In genomic region chr6:13872076-13872475, GRCm38 (mm10) we compare ENCODE assay signal across 8 mouse cellular contexts. TPM values are rescaled to one million over a fixed set of nuclear protein-coding genes. Genes with fewer than 3 reads are reported as not detected.
DNase-seq lines count a peak whose midpoint lies in the region; ATAC-seq and TF ChIP-seq lines count a peak whose summit lies in the region.

No protein-coding gene starts in this region.

- peak overlapping the region; percentile 81 for H3K9ac ChIP-seq in MEL (ENCODE audit: control insufficient read depth, low read depth, low read length, poor library complexity, severe bottlenecking)
- peak overlapping the region; percentile 81 for H3K9ac ChIP-seq in heart, embryonic 14.5 days (ENCODE audit: low read length)

- H3K79me2 ChIP-seq in MEL (ENCODE audit: control insufficient read depth, insufficient read depth, low read length, poor library complexity) (peaks cover 2% of the 10 kb centered on the region; the same call in 1 of the 2 replicates), macrophage (ENCODE audit: inconsistent target) (peaks cover 25% of the 10 kb centered on the region)

- no peak for TF ChIP-seq RAD21 in MEL (IDR thresholded peaks at IDR 0.05; ENCODE audit: low read depth, low read length)

- H3K4me2 ChIP-seq in heart, embryonic 14.5 days (ENCODE audit: low read length) = peak overlapping the region; percentile 66

- no peaks in the 10 kb centered on the region for H3K27me3 ChIP-seq in MEL (ENCODE audit: control insufficient read depth in 1 of 2, insufficient read depth in 2 of 2, low read length in 2 of 2)
- no peaks in the 10 kb centered on the region for H3K27me3 ChIP-seq in heart, embryonic 14.5 days (ENCODE audit: control insufficient read depth, insufficient read depth, low read length)
- no peaks in the 10 kb centered on the region for H3K27me3 ChIP-seq in thymus, adult 2 months (ENCODE audit: control insufficient read depth, insufficient read depth, low read length)

- no peak for TF ChIP-seq CTCF in MEL (IDR thresholded peaks at IDR 0.05 in 2 of 3, conservative IDR thresholded peaks at IDR 0.05 in 1 of 3; ENCODE audit: control insufficient read depth in 1 of 3, insufficient read depth in 1 of 3, low read depth in 2 of 3, low read length in 3 of 3, poor library complexity in 1 of 3, severe bottlenecking in 1 of 3)
- TF ChIP-seq CTCF in thymus, adult 2 months (IDR thresholded peaks at IDR 0.05; ENCODE audit: borderline replicate concordance, control insufficient read depth, extremely low read depth, insufficient read depth, low read length, poor library complexity) = no peak

- no peak overlapping the region for H3K27ac ChIP-seq in MEL (ENCODE audit: control insufficient read depth, low read depth, low read length)
- no peak overlapping the region for H3K27ac ChIP-seq in heart, embryonic 14.5 days (replicated peaks in 1 of 2; ENCODE audit: control insufficient read depth in 1 of 2, insufficient read depth in 1 of 2, low read depth in 2 of 2, low read length in 2 of 2)
- H3K27ac ChIP-seq in macrophage = peak overlapping the region; percentile 99
- H3K27ac ChIP-seq in thymus, adult 2 months (ENCODE audit: control insufficient read depth, insufficient read depth, low read length) = no peak overlapping the region

- peak; percentile 2 for DNase-seq in heart, adult 8-10 months (ENCODE audit: low spot score)
- DNase-seq in heart, postnatal 4 days = no peak
- DNase-seq in MEL (ENCODE audit: low read depth, low spot score) = peak; percentile 60
- DNase-seq in thymus, adult 2 months = no peak
- no peak for DNase-seq in right cerebral cortex, postnatal 36 days (ENCODE audit: low spot score in 2 of 2)

- peak overlapping the region; percentile 38 to 74 for H3K4me3 ChIP-seq in MEL (ENCODE audit: control insufficient read depth in 1 of 2, insufficient read depth in 1 of 2, low read depth in 2 of 2, low read length in 2 of 2)
- H3K4me3 ChIP-seq in heart, embryonic 14.5 days (ENCODE audit: control insufficient read depth in 1 of 2, insufficient read depth in 1 of 2, low read depth in 1 of 2, low read length in 2 of 2) = peak overlapping the region in 1 of 2 experiments; percentile 53; a peak in 2 of 4 replicates
- H3K4me3 ChIP-seq in macrophage (ENCODE audit: inconsistent target) = peak overlapping the region; percentile 75
- H3K4me3 ChIP-seq in thymus, adult 2 months (ENCODE audit: control insufficient read depth, insufficient read depth, low read length) = no peak overlapping the region

- H3K9me3 ChIP-seq in MEL (replicated peaks; ENCODE audit: insufficient read depth, low read length) = no peaks in the 10 kb centered on the region
- no peaks in the 10 kb centered on the region for H3K9me3 ChIP-seq in heart, embryonic 14.5 days (ENCODE audit: control insufficient read depth, low read length)

- WGBS in heart, embryonic 14.5 days = 67% methylated on average over 7 of the region's 7 CpGs
- 27% methylated on average over 7 of the region's 7 CpGs for WGBS in macrophage (ENCODE audit: missing documents)
- WGBS in thymus, adult 2 months = 49% methylated on average over 7 of the region's 7 CpGs

- peaks cover 0 to 6% of the 10 kb centered on the region in 2 experiments; a peak in 3 of 4 replicates for H3K4me1 ChIP-seq in MEL (ENCODE audit: control insufficient read depth in 1 of 2, insufficient read depth in 2 of 2, low read length in 2 of 2)
- peaks cover 4 to 10% of the 10 kb centered on the region in 2 experiments; a peak in 2 of 4 replicates for H3K4me1 ChIP-seq in heart, embryonic 14.5 days (ENCODE audit: control insufficient read depth in 2 of 2, insufficient read depth in 2 of 2, low read length in 2 of 2)
- peaks cover 5% of the 10 kb centered on the region for H3K4me1 ChIP-seq in thymus, adult 2 months (replicated peaks; ENCODE audit: control insufficient read depth, insufficient read depth, low read length)

- TF ChIP-seq EP300 in MEL (IDR thresholded peaks at IDR 0.05; ENCODE audit: low read depth in 1 of 2, low read length in 2 of 2) = 0 out of 4 replicates have a peak, but pooled peaks of 1 of the 2 experiments have one; percentile 7

- no peak for ATAC-seq in heart, embryonic 14.5 days (ENCODE audit: insufficient number of reproducible peaks, insufficient read depth, low FRiP score, low read depth)
- no peak for ATAC-seq in cerebellum, adult (ENCODE audit: insufficient number of reproducible peaks, low FRiP score, low TSS enrichment)

- TF ChIP-seq POLR2A in MEL (IDR thresholded peaks at IDR 0.05; ENCODE audit: control insufficient read depth in 1 of 2, insufficient read depth in 1 of 2, low read depth in 1 of 2, low read length in 2 of 2, poor library complexity in 1 of 2) = no peak
- TF ChIP-seq POLR2A in thymus, adult 2 months (IDR thresholded peaks at IDR 0.05; ENCODE audit: control insufficient read depth, extremely low read depth, insufficient read depth, low read length, poor library complexity) = no peak

- H3K36me3 ChIP-seq in MEL (ENCODE audit: control insufficient read depth in 1 of 2, insufficient read depth in 2 of 2, low read length in 2 of 2) (peaks cover 0 to 11% of the 10 kb centered on the region in 2 experiments; a peak in 2 of 4 replicates), macrophage (ENCODE audit: inconsistent target) (peaks cover 9% of the 10 kb centered on the region)
- H3K36me3 ChIP-seq in heart, embryonic 14.5 days (ENCODE audit: control insufficient read depth, insufficient read depth, low read length) = peaks cover 12% of the 10 kb centered on the region
- no peaks in the 10 kb centered on the region for H3K36me3 ChIP-seq in thymus, adult 2 months (ENCODE audit: control insufficient read depth, insufficient read depth, low read length)

TF ChIP-seq in MEL, 35 proteins besides CTCF, POLR2A, EP300 and RAD21:
- TF ChIP-seq SMC3 (IDR thresholded peaks at IDR 0.05; ENCODE audit: low read depth, low read length) (no peak), ETS1 (IDR thresholded peaks at IDR 0.05; ENCODE audit: low read depth, low read length) (no peak), MEF2A (IDR thresholded peaks at IDR 0.05; ENCODE audit: extremely low read depth, insufficient replicate concordance, low read depth, low read length, poor library complexity, severe bottlenecking) (no peak), TCF12 (IDR thresholded peaks at IDR 0.05; ENCODE audit: low read depth, low read length) (no peak), MXI1 (IDR thresholded peaks at IDR 0.05; ENCODE audit: low read depth, low read length) (no peak), MYC (IDR thresholded peaks at IDR 0.05; ENCODE audit: low read depth, low read length) (no peak), USF1 (IDR thresholded peaks at IDR 0.05; ENCODE audit: low read depth, low read length) (no peak), UBTF (IDR thresholded peaks at IDR 0.05; ENCODE audit: borderline replicate concordance, insufficient read depth, low read depth, low read length) (no peak), USF2 (IDR thresholded peaks at IDR 0.05; ENCODE audit: borderline replicate concordance in 1 of 2, insufficient read depth in 1 of 2, low read depth in 1 of 2, low read length in 2 of 2) (no peak), TBP (IDR thresholded peaks at IDR 0.05; ENCODE audit: low read depth, low read length) (no peak), GATA1 (IDR thresholded peaks at IDR 0.05; ENCODE audit: low read depth, low read length) (no peak), MAX (IDR thresholded peaks at IDR 0.05; ENCODE audit: low read length) (no peak), CHD2 (IDR thresholded peaks at IDR 0.05; ENCODE audit: low read length) (no peak), E2F4 (IDR thresholded peaks at IDR 0.05; ENCODE audit: borderline replicate concordance, low read depth, low read length) (no peak), NELFE (IDR thresholded peaks at IDR 0.05; ENCODE audit: low read depth, low read length) (no peak)

RNA-seq across cellular contexts. Expression of gene 2610001J05Rik, which starts 0.8 kb away (rescaled TPM):
- total RNA-seq in heart, adult 8-10 months (2022) = 10 to 100 TPM; 44.0 to 51.5 (median 47.5) TPM
- total RNA-seq in heart, postnatal 4 days (2021) = 10 to 100 TPM; 55.4 to 55.7 TPM
- 28.1 and 28.3 TPM in 2 replicates for total RNA-seq in MEL (2012; rRNA removed)
- polyA plus RNA-seq in MEL (2012; ENCODE audit: insufficient read depth in 1 of 2, insufficient read length in 2 of 2, low read depth in 1 of 2, low replicate concordance in 2 of 2, missing spikeins in 1 of 2) (10 to 100 TPM in 1 of 2 experiments, not detected in 1; 45.4 TPM), macrophage (2018) (63.4 to 125 TPM (median 90.9 TPM) in 3 replicates)
- 94.3 and 102 TPM in 2 replicates for polyA plus RNA-seq in heart, embryonic 14.5 days (2014; fragmentation: Nextera tagmentation; extraction: Ambion mirVana)
- total RNA-seq in macrophage (2018; cell fraction: chromatin; rRNA removed) = 10 to 100 TPM; 14.2 to 95.5 (median 37.2) TPM
- 10 to 100 TPM; 71.8 to 99.5 (median 83.0) TPM for total RNA-seq in macrophage (2018; cell fraction: cytosol; rRNA removed)
- total RNA-seq in macrophage (2018; cell fraction: nucleus; rRNA removed) = 100 to 1,000 TPM in 11 of 26 experiments, 10 to 100 TPM in 15; 53.5 to 180 (median 96.1) TPM
- polyA plus RNA-seq in thymus, adult 2 months (2012; rRNA removed) = 22.5 and 30.0 TPM in 2 replicates

RNA-seq across cellular contexts. Expression of gene Gpr85, which starts 32.3 kb away (rescaled TPM):
- total RNA-seq in heart, adult 8-10 months (2022) = under 1 TPM; 0.17 to 0.24 (median 0.20) TPM
- total RNA-seq in heart, postnatal 4 days (2021) = under 1 TPM; 0.45 to 0.63 TPM
- total RNA-seq in MEL (2012; rRNA removed) = not detected in 2 replicates
- polyA plus RNA-seq in MEL (2012; ENCODE audit: insufficient read depth in 1 of 2, insufficient read length in 2 of 2, low read depth in 1 of 2, low replicate concordance in 2 of 2, missing spikeins in 1 of 2) (not detected), macrophage (2018) (2.0 to 3.1 TPM (median 2.0 TPM) in 3 replicates)
- polyA plus RNA-seq in heart, embryonic 14.5 days (2014; fragmentation: Nextera tagmentation; extraction: Ambion mirVana) = 5.9 and 6.2 TPM in 2 replicates
- 100 to 1,000 TPM in 9 of 26 experiments, 10 to 100 TPM in 14, 1 to 10 TPM in 3; 4.4 to 269 (median 61.6) TPM for total RNA-seq in macrophage (2018; cell fraction: chromatin; rRNA removed)
- total RNA-seq in macrophage (2018; cell fraction: cytosol; rRNA removed) = 10 to 100 TPM in 18 of 26 experiments, 1 to 10 TPM in 8; 1.5 to 55.5 (median 16.9) TPM
- total RNA-seq in macrophage (2018; cell fraction: nucleus; rRNA removed) = 100 to 1,000 TPM in 12 of 26 experiments, 10 to 100 TPM in 12, 1 to 10 TPM in 2; 5.4 to 288 (median 88.4) TPM
- 0.23 and 0.30 TPM in 2 replicates for polyA plus RNA-seq in thymus, adult 2 months (2012; rRNA removed)

Comparison
In these comparisons a context has a peak if more than half of its experiments do, and no peak if none do; other contexts are left out.
1. DNase-seq: peak in heart, adult 8-10 months (single experiment) and MEL (single experiment); none in heart, postnatal 4 days (single experiment), thymus, adult 2 months (single experiment) and right cerebral cortex, postnatal 36 days (0 of 2).